Mouse (Mus musculus): ENCODE data around the gene Fam213b.

The Fam213b gene

DNA sequence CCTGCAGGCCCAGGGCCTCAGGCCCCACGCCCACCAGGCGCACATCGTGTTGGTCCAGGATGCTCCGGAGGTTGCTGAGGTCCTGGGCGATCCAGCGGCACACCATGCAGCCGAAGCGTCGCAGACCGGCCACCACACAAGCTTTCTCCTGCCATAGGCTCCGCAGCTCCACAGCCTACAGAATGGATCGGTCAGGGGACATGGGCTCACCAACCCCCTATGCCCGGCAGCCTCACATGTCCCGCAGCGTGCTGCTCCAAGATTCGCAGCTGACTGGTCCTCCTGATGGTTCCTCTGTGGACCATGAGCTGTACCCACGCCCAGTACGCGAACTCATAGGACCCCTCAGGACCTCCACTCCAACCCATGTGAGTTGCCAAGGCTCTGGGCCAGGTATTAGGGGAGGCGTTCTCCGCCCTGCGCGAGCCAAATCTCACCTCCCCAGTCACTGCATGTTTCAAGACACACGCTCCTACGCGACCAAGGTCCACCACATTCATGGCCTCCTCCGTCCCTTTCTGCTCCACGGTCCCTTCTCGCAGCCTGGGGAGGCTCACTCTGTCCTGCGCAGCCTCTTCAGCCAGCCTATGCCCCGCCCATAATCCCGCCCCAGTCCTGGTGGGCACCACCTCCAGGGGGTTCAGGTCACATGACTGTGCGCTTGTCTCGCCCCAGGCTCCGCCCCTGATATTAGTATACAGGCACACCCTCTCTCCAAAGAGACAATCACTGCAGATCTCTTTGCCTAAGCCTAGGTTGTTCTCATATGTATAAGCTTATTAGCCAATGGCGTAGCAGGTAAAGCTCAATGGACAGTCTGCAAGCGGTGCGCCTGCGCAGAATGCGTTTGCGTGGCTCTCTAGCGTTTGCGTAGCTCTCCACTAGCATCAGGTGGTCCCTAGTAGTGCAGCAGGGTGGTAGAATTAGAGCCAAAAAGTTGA is at the start of gene Fam213b:
Fam213b (minus strand) TSS at position 630 of the 941 bp plus-strand sequence.
- DNase-seq (ENCODE audit: low spot score), result peak; percentile 88

DNA sequence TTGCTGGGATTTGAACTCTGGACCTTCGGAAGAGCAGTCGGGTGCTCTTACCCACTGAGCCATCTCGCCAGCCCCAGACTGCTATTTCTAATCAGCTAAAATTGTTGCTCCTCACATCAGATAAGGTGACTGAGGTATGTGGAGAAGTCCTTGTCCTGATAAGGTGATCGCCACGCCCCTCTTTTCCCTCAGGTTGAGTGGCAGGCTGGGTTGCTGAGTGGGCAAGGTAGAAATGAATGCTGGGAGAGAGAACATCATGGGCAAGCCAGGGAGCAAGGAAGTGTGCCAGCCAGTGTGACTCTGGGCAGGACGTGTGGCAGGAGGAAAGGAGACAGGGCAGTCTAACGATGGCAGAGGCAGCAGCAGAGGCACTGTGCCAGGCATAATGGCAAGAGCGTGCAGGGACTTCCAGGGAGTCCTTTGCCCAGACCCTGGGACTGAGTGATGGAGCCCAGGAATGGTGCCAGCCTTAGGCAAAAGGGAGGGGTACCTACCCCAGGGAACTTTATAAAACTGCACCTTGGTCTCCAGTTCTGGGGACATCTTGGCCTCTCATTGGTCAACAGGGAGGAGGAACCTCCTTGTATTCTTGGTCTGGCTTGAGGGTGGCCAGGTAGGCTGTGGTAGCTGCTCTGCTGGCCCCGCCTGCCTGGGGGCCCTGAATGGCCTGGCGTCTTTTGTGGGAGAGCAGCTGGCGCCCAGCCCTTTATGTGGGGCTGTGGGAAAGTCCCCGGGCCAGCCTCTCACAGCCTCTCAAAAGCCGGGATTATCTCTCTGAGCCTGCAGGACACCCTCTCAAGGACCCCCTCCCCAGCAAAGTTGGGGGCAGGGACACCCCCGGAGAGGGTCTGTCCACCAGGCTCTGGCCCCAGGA is 49.4 kb upstream of the Fam213b start:
- DNase-seq (ENCODE audit: low spot score), result no peak

DNA sequence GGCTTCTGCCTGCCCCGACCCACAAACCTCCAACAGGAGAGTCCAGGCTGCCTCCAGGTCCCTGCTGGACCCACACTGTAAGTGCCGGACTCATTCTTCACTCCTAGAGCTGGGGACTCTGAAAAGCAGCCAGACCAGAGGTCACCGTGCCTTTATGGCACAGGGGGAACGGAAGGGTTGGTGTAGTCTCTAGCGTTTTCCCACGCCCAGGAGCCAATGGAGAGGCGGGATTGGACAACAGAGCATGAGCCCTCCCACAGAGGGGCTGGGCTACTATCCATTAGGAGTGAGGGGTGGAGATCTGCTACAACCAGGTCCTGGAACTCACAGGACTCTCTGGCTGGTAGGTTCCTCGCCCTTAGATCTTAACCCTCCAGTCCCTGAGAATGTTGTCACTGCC is 47.4 kb upstream of the Fam213b start:
- peak; percentile 89 for DNase-seq (ENCODE audit: low spot score)

GRCm38 (mm10) chr4:154944121-154944590 is 45.2 kb upstream of the Fam213b start:
- peak; percentile 95 for DNase-seq (ENCODE audit: low spot score)

DNA sequence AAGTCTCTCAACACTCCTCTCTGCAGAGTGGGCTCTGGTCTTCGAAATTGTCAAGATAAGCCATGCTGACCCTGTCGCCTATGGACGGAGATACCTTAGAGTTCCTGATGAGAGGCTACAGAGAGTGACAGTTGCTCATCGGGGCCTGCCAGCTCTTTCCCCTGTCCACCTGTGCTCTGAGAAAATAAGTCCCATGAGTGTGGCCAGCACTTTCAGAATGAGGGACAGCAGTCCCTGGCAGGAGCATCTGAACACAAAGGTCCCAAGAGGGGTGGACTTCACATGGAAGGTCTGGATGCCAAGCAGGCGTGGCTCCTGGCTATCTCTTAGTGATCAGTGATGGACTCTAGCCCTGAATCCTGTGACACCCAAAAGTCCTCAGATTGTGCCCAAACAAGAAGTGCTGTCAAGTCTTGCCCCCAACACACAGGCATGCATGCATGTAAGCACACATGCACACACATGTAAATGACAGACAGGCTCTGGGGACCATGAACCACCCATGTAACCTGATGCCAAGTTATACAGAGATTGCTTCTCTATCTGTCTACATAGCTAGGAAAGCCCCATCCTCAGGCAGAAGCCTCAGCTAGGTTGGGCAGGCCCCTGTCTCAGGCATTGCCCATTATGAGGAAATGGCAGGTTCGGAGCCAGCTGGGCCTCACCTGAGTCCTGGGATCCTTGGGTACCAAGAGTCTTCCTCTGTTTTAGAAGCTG is 44.5 kb upstream of the Fam213b start:
- DNase-seq (ENCODE audit: low spot score), result no peak

DNA sequence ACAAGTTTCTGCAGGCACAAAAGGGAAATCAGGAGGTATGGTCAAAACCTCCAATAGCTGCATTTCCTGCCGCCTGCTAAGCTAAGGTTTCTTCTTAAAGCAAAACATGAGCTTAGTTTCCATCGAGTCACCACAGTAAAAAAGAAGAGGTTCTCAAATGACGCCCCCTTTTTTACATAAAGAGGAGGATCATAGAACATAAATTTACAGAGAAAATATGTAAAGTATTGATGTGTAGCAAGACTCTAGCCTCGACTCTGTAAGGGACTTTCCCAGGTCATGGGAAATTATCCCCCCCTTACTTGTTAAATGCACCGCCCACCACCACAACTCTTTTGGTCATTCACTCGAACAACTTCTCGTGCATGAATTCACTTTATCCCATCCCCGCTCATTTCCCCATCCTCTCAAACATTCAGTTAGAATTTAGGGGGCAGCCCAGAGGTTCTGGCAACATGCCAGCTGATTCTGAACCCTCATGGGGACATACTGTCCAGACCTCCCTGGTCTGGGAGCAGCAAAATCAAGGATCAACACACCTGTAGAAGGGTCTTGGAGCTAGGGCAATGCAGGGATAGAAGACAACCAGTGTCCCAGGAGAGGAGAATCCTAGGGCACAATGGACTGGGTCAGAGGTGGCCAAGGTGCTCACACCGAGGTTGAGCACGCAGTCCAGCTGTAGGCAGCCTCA is 43.8 kb upstream of the Fam213b start:
- DNase-seq (ENCODE audit: low spot score), result no peak

- no peak for DNase-seq (ENCODE audit: low spot score)
Observed at GRCm38 (mm10) chr4:154941831-154942230, 42.9 kb upstream of the Fam213b start.

DNA sequence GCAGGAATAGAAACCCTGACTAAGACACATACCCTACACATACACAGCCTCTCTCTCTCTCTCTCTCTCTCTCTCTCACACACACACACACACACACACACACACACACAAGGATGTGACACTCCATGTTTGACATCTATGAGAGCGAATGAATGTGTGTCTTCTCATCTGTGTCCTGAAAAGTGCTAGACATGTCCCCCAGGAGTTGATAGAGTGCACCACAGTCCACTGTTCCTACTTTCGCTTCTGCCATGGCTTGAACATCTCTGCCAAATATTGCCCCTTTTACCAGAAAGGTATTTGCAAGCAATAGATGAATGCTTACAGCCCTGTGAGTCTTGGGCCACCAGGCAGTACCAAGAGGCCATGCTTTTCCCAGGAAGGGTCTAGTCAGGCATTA is 41.2 kb upstream of the Fam213b start:
- DNase-seq (ENCODE audit: low spot score), result no peak

DNA sequence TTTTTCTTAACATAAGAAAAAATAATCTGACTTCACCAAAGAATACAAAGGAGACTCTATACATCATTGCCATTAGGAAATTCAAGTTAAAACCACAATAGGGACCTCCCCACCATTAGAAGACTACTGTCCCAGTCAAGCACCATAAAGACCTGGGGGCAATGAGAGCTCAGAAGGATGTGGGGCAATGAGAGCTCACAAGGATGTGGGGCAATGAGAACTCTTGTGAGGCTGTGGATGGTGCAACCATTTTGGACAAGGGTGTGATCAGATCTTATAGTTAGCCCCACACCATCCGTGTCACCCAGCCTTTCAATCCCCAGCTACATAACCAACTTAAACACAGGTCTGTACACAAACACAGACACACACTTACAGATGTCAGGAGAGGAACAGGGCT is 38.8 kb upstream of the Fam213b start:
- no peak for DNase-seq (ENCODE audit: low spot score)

DNA sequence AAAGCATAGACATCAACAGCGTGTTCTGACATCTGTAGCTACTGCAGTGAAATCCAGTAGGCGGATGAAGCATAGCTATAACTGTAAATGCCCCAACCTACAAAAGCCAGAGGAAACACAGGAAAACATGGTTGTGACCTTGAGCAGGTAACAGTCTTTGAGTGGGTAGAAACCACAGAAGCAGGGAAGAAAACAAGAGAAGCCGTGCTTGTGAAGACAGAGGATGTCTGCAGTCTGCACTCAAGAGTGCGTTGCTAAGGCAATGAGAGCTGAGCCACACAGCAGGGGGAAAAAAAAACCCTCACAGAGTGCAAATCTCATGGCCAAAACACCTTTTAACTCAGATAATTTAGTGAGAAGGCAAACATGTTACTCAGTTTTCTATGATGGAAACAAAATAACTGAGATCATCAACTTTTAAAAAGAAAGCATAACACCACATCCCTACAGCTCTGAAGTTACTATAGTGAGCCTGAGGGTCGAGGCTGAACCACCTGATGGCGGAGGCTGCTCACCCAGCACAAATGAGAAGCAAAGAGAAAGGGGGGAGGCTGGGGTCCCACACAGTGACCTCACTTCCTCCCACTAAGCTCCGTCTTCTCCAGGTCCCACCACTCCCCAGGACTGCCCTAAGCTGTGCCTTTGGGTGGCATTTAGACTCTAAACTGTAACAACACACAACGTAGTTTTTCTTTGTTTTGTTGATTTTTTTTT is 37.8 kb upstream of the Fam213b start:
- no peak for DNase-seq (ENCODE audit: low spot score)

GRCm38 (mm10) chr4:154935788-154936187 is 36.9 kb upstream of the Fam213b start:
- no peak for DNase-seq (ENCODE audit: low spot score)

DNA sequence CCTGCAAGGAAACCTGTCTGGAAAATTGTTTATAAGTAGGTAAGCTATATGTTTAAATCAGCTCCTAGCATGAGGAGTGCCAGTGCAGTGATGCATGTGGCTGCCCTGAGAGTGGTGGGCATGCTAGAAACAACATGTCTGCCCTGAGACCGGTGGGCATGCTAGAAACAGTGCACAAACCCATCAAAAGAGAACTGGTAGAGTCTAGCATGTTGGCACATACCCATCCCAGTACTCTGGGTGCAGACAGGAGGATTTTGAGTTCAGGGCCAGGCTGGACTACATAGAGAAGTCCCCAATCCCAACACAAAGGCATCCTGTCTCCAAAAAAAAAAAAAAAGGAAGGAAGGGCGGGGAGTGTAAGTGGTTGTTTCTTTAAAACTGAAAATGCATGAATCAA is 35.9 kb upstream of the Fam213b start:
- DNase-seq (ENCODE audit: low spot score), result no peak

DNA sequence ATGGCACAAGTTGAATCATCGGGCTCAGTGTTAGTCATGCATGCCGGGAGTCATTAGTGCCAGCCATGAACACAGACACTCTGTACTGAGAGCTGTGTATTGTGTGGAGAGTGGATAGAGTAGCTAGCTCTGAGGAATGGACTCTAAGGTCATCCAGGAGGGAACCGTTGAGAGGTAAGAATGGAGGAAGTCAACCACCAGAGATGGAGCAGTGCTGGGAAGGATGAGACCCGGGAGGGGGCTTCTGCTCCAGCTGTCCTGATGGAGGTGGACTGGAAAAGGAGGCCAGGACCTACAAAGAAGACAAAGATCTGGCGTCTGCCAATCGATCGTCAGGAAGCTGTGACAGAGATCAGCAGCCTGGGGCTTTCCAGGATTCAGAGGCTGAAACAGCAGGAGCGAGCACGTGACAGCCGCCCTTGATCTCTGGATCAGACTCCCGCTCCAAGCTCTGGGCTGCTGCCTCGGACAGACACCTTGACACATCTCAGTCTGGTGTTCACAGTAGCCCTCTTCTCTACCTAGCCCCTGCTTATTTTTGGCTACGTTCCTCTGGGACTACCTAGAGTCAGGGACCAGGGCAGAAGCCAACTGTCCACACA is 34.5 kb upstream of the Fam213b start:
- DNase-seq (ENCODE audit: low spot score), result no peak

DNA sequence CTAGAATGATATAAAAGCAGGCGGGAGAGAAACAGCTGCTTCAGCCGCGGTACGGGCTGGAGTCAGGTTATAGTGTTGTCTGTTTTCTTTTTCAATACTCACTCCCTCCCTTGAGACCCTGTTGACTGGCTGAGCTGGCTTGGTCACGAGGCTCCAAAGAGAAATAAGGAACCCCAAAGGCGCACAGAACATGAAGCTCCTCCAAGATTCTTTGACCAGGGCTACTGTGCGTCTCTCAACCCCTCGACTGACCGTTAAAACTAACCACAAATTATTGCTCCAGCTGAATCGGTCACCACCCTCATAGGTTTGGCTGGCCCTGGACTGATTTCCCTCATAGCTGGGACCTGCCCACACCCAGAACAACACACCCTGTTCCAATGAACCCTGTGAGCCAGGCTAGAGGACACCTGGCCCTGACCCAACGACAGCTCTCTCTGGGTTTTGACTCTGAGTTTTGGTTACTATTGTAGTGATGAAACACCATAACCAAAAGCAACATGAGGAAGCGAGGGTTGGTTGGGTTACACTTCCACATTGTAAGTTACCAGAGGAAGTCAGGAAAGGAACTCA is 30.2 kb upstream of the Fam213b start:
- DNase-seq (ENCODE audit: low spot score), result no peak

GRCm38 (mm10) chr4:154928395-154929087 is 29.6 kb upstream of the Fam213b start, which contains the start of gene Tnfrsf14:
Gene Tnfrsf14, minus strand, starts transcription at chr4:154928563.
- DNase-seq (ENCODE audit: low spot score), result no peak

DNA sequence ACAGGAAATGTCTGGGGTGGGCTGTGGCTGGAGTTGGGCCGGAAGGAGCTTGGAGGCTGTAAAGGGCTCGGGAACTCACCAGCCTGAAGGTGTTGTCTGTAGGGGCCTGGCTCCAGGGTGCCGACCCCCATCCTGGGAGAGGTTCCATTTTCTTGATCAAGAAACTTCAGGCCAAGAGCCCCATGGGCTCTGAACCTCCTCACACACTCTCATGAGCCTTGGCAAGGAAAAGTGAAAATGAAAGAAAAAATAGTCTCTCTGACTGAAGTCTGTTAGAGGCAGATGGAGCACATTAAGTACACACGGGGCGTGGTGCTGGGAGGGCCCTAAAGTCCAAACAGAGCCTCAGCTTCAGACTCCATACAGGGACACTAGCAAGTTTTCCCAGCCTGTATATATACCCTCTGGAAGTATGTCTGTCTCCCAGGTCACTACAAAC is 29.0 kb upstream of the Fam213b start:
- DNase-seq (ENCODE audit: low spot score), result no peak

- DNase-seq (ENCODE audit: low spot score), result no peak
Observed at GRCm38 (mm10) chr4:154926969-154927898, 28.3 kb upstream of the Fam213b start.

GRCm38 (mm10) chr4:154925413-154925812 is 26.5 kb upstream of the Fam213b start:
- DNase-seq (ENCODE audit: low spot score), result peak; percentile 47
